Mouse (Mus musculus) neural tube, embryonic 13.5 days (tissue): ENCODE measurements at regions not wholly inside any gene's neighbourhood (a gene's known extent, or its start where the extent isn't known, plus 50 kb on each side); places are given as distances from the start of the nearest gene placed in this dataset.

Experiments used
- ATAC-seq: fragments of 200-750 bp; cut with Nextera tagmentation; 2 replicates; pipeline ENCODE4 v1.8.0; 2017; ENCODE audit warnings: low read depth, mild to moderate bottlenecking, moderate TSS enrichment, moderate library complexity
- H3K27ac ChIP-seq: fragments of 300-500 bp; sonication (generic); replicated peaks from 2 replicates; pipeline ENCODE4 v1.5.1; 2015; ENCODE audit warnings: moderate library complexity, mild to moderate bottlenecking, inconsistent platforms
- H3K27me3 ChIP-seq: fragments of 300-500 bp; sonication (generic); 2 replicates; pipeline ENCODE4 v1.6.1; 2015; ENCODE audit warnings: mild to moderate bottlenecking, inconsistent platforms
- H3K36me3 ChIP-seq: fragments of 300-500 bp; sonication (generic); 2 replicates; pipeline ENCODE4 v1.6.1; 2015; ENCODE audit warnings: mild to moderate bottlenecking, inconsistent platforms
- H3K4me1 ChIP-seq: fragments of 300-500 bp; sonication (generic); replicated peaks from 2 replicates; pipeline ENCODE4 v1.6.1; 2015; ENCODE audit warnings: inconsistent platforms
- H3K4me2 ChIP-seq: fragments of 300-500 bp; sonication (generic); 2 replicates; pipeline ENCODE4 v1.6.1; 2015; ENCODE audit warnings: inconsistent platforms, mild to moderate bottlenecking, moderate library complexity
- H3K4me3 ChIP-seq: fragments of 300-500 bp; sonication (generic); 2 replicates; pipeline ENCODE4 v1.5.1; 2015; ENCODE audit warnings: mild to moderate bottlenecking, inconsistent platforms
- H3K9ac ChIP-seq: fragments of 300-500 bp; sonication (generic); 2 replicates; pipeline ENCODE4 v1.6.1; 2015; ENCODE audit warnings: moderate library complexity, mild to moderate bottlenecking, inconsistent platforms
- H3K9me3 ChIP-seq: fragments of 300-500 bp; sonication (generic); 2 replicates; pipeline ENCODE4 v1.6.1; 2016; ENCODE audit warnings: inconsistent platforms
- WGBS: fragments of 180-500 bp; shearing (Covaris S2); methylation state at CpG from one replicate; pipeline ENCODE4 v1.1.7; 2015; 5-methylcytosine and 5-hydroxymethylcytosine counted together

- no peaks in the 10 kb centered on the region for H3K4me1 ChIP-seq
- no peak overlapping the region for H3K9ac ChIP-seq
- H3K9me3 ChIP-seq: 0 out of 2 replicates have a peak, but pooled peaks cover 4% of the 10 kb centered on the region
- 92% methylated on average over 3 of the region's 3 CpGs for WGBS
- H3K27me3 ChIP-seq: no peaks in the 10 kb centered on the region
- no peak overlapping the region for H3K27ac ChIP-seq
- H3K4me3 ChIP-seq: no peak overlapping the region
- H3K4me2 ChIP-seq: no peak overlapping the region
- H3K36me3 ChIP-seq: no peaks in the 10 kb centered on the region
- ATAC-seq: no peak
Measured at GRCm38 (mm10) chr11:79815156-79815555, 147.0 kb downstream of the Utp6 start.

- H3K4me1 ChIP-seq: peaks cover 33% of the 10 kb centered on the region
- H3K4me3 ChIP-seq: no peak overlapping the region
- H3K27me3 ChIP-seq: no peaks in the 10 kb centered on the region
- no peak for ATAC-seq
- H3K9me3 ChIP-seq: no peaks in the 10 kb centered on the region
- H3K9ac ChIP-seq: no peak overlapping the region
- H3K27ac ChIP-seq: peak overlapping the region; percentile 61; the same call in 1 of the 2 replicates
- 33% methylated on average over 17 of the region's 17 CpGs for WGBS
- H3K4me2 ChIP-seq: no peak overlapping the region
- H3K36me3 ChIP-seq: no peaks in the 10 kb centered on the region
Measured at GRCm38 (mm10) chr11:79806911-79807466, 155.2 kb downstream of the Utp6 start.

- no peaks in the 10 kb centered on the region for H3K36me3 ChIP-seq
- no peak overlapping the region for H3K4me3 ChIP-seq
- no peak overlapping the region for H3K9ac ChIP-seq
- peaks cover 33% of the 10 kb centered on the region for H3K4me1 ChIP-seq
- no peak for ATAC-seq
- no peaks in the 10 kb centered on the region for H3K27me3 ChIP-seq
- WGBS: 77% methylated on average over 10 of the region's 10 CpGs
- peak overlapping the region; percentile 61 for H3K27ac ChIP-seq
- H3K9me3 ChIP-seq: no peaks in the 10 kb centered on the region
- H3K4me2 ChIP-seq: no peak overlapping the region
Measured at GRCm38 (mm10) chr11:79806417-79806816, 155.8 kb downstream of the Utp6 start.

- H3K4me2 ChIP-seq: no peak overlapping the region
- no peak overlapping the region for H3K9ac ChIP-seq
- peaks cover 33% of the 10 kb centered on the region for H3K4me1 ChIP-seq
- no peaks in the 10 kb centered on the region for H3K27me3 ChIP-seq
- WGBS: 54% methylated on average over 10 of the region's 10 CpGs
- peak; percentile 43; the same call in 1 of the 2 replicates for ATAC-seq
- H3K36me3 ChIP-seq: no peaks in the 10 kb centered on the region
- H3K27ac ChIP-seq: peak overlapping the region; percentile 61
- H3K4me3 ChIP-seq: no peak overlapping the region
- H3K9me3 ChIP-seq: no peaks in the 10 kb centered on the region
Measured at GRCm38 (mm10) chr11:79805981-79806415, 156.2 kb downstream of the Utp6 start.

GRCm38 (mm10) chr11:79803971-79804370, 158.2 kb downstream of the Utp6 start:
- 76% methylated on average over 2 of the region's 2 CpGs for WGBS

GRCm38 (mm10) chr11:79803006-79803405, 159.2 kb downstream of the Utp6 start:
- no peak overlapping the region for H3K4me2 ChIP-seq
- 56% methylated on average over 5 of the region's 5 CpGs for WGBS
- no peaks in the 10 kb centered on the region for H3K27me3 ChIP-seq
- peak overlapping the region; percentile 28; the same call in 1 of the 2 replicates for H3K27ac ChIP-seq
- peaks cover 33% of the 10 kb centered on the region for H3K4me1 ChIP-seq
- H3K36me3 ChIP-seq: no peaks in the 10 kb centered on the region
- ATAC-seq: no peak
- H3K9ac ChIP-seq: no peak overlapping the region
- H3K9me3 ChIP-seq: no peaks in the 10 kb centered on the region
- no peak overlapping the region for H3K4me3 ChIP-seq

More at GRCm38 (mm10) chr11:79803971-79804370, 158.2 kb downstream of the Utp6 start:
- Histone ChIP-seq H3K9ac (no peak overlapping the region), H3K4me2 (no peak overlapping the region), H3K9me3 (no peaks in the 10 kb centered on the region), H3K4me3 (no peak overlapping the region), H3K4me1 (peaks cover 33% of the 10 kb centered on the region), H3K27me3 (no peaks in the 10 kb centered on the region), H3K36me3 (no peaks in the 10 kb centered on the region), H3K27ac (no peak overlapping the region)
- ATAC-seq: no peak

GRCm38 (mm10) chr11:79802566-79802965, 159.6 kb downstream of the Utp6 start:
- no peak overlapping the region for H3K4me2 ChIP-seq
- no peaks in the 10 kb centered on the region for H3K27me3 ChIP-seq
- ATAC-seq: no peak
- 53% methylated on average over 13 of the region's 13 CpGs for WGBS
- no peaks in the 10 kb centered on the region for H3K9me3 ChIP-seq
- H3K9ac ChIP-seq: no peak overlapping the region
- no peaks in the 10 kb centered on the region for H3K36me3 ChIP-seq
- H3K4me3 ChIP-seq: no peak overlapping the region
- H3K4me1 ChIP-seq: peaks cover 33% of the 10 kb centered on the region
- peak overlapping the region; percentile 28; the same call in 1 of the 2 replicates for H3K27ac ChIP-seq

- no peak overlapping the region for H3K4me3 ChIP-seq
- 40% methylated on average over 8 of the region's 8 CpGs for WGBS
- H3K9ac ChIP-seq: no peak overlapping the region
- ATAC-seq: no peak
- H3K36me3 ChIP-seq: no peaks in the 10 kb centered on the region
- H3K4me1 ChIP-seq: peaks cover 12% of the 10 kb centered on the region
- H3K27ac ChIP-seq: no peak overlapping the region
- no peak overlapping the region for H3K4me2 ChIP-seq
- no peaks in the 10 kb centered on the region for H3K27me3 ChIP-seq
- H3K9me3 ChIP-seq: no peaks in the 10 kb centered on the region
Measured at GRCm38 (mm10) chr11:79800256-79800655, 161.9 kb downstream of the Utp6 start.

- no peaks in the 10 kb centered on the region for H3K27me3 ChIP-seq
- 88% methylated on average over 3 of the region's 3 CpGs for WGBS
- H3K4me3 ChIP-seq: no peak overlapping the region
- no peak overlapping the region for H3K9ac ChIP-seq
- H3K4me1 ChIP-seq: peaks cover 59% of the 10 kb centered on the region
- no peaks in the 10 kb centered on the region for H3K9me3 ChIP-seq
- H3K27ac ChIP-seq: 0 out of 2 replicates have a peak overlapping the region, but pooled peaks have one; percentile 9
- H3K4me2 ChIP-seq: no peak overlapping the region
- no peak for ATAC-seq
- no peaks in the 10 kb centered on the region for H3K36me3 ChIP-seq
Measured at GRCm38 (mm10) chr11:79788251-79788741, 173.9 kb downstream of the Utp6 start.

GRCm38 (mm10) chr11:79787766-79788165, 174.4 kb downstream of the Utp6 start:
- no peak for ATAC-seq
- 96% methylated on average over 1 of the region's 1 CpGs for WGBS
- no peak overlapping the region for H3K4me3 ChIP-seq

GRCm38 (mm10) chr11:79784071-79784470, 178.1 kb downstream of the Utp6 start:
- Histone ChIP-seq H3K9me3 (no peaks in the 10 kb centered on the region), H3K4me1 (peaks cover 37% of the 10 kb centered on the region), H3K4me2 (no peak overlapping the region), H3K4me3 (no peak overlapping the region), H3K9ac (no peak overlapping the region), H3K27ac (no peak overlapping the region), H3K27me3 (no peaks in the 10 kb centered on the region), H3K36me3 (no peaks in the 10 kb centered on the region)
- ATAC-seq: no peak
- 58% methylated on average over 3 of the region's 3 CpGs for WGBS

More at GRCm38 (mm10) chr11:79787766-79788165, 174.4 kb downstream of the Utp6 start:
- H3K9me3 ChIP-seq: no peaks in the 10 kb centered on the region
- peaks cover 54% of the 10 kb centered on the region for H3K4me1 ChIP-seq
- H3K27me3 ChIP-seq: no peaks in the 10 kb centered on the region
- H3K27ac ChIP-seq: 0 out of 2 replicates have a peak overlapping the region, but pooled peaks have one; percentile 9
- H3K36me3 ChIP-seq: no peaks in the 10 kb centered on the region
- H3K9ac ChIP-seq: no peak overlapping the region
- H3K4me2 ChIP-seq: no peak overlapping the region

GRCm38 (mm10) chr11:79781966-79782365, 180.2 kb downstream of the Utp6 start:
- no peaks in the 10 kb centered on the region for H3K36me3 ChIP-seq
- 55% methylated on average over 5 of the region's 5 CpGs for whole genome bisulfite sequencing
- no peak for ATAC-seq
- H3K9ac ChIP-seq: no peak overlapping the region
- H3K27me3 ChIP-seq: no peaks in the 10 kb centered on the region
- H3K9me3 ChIP-seq: no peaks in the 10 kb centered on the region
- H3K4me2 ChIP-seq: no peak overlapping the region
- H3K4me1 ChIP-seq: peaks cover 39% of the 10 kb centered on the region
- no peak overlapping the region for H3K4me3 ChIP-seq
- H3K27ac ChIP-seq: no peak overlapping the region

- no peaks in the 10 kb centered on the region for H3K9me3 ChIP-seq
- H3K4me3 ChIP-seq: no peak overlapping the region
- H3K4me2 ChIP-seq: no peak overlapping the region
- no peak overlapping the region for H3K9ac ChIP-seq
- H3K27ac ChIP-seq: no peak overlapping the region; the same call in 1 of the 2 replicates
- H3K27me3 ChIP-seq: no peaks in the 10 kb centered on the region
- no peaks in the 10 kb centered on the region for H3K36me3 ChIP-seq
- H3K4me1 ChIP-seq: peaks cover 39% of the 10 kb centered on the region
- no peak for ATAC-seq
- WGBS: 18% methylated on average over 5 of the region's 5 CpGs
Measured at GRCm38 (mm10) chr11:79779756-79780155, 182.4 kb downstream of the Utp6 start.
